Mouse (Mus musculus) midbrain, embryonic 11.5 days (tissue): ENCODE results near the gene Dclk3. TPM values are rescaled to one million over a fixed set of nuclear protein-coding genes. Genes with fewer than 3 reads are reported as not detected.

Experiments
- ATAC-seq: fragments of 200-750 bp; cut with Nextera tagmentation; 2 replicates; pipeline ENCODE4 v1.8.0; 2017; ENCODE audit warnings: moderate TSS enrichment, moderate library complexity; ENCODE audit not compliant: low FRiP score
- DNase-seq: peaks from one replicate; pipeline ENCODE4 v3.0.0; 2015; ENCODE audit warnings: low spot score; ENCODE audit errors: missing footprints
- H3K27ac ChIP-seq: fragments of 300-500 bp; sonication (generic); 2 replicates; pipeline ENCODE4 v1.5.1; 2014; ENCODE audit warnings: low read depth, low read length
- H3K27me3 ChIP-seq: fragments of 300-500 bp; sonication (generic); 2 replicates; pipeline ENCODE4 v1.6.1; 2014; ENCODE audit warnings: mild to moderate bottlenecking, low read length, moderate library complexity, mixed read lengths; ENCODE audit not compliant: control insufficient read depth, insufficient read depth
- H3K36me3 ChIP-seq: fragments of 300-500 bp; sonication (generic); 2 replicates; pipeline ENCODE4 v1.6.1; 2014; ENCODE audit warnings: mild to moderate bottlenecking, low read length, moderate library complexity, mixed read lengths; ENCODE audit not compliant: control insufficient read depth, insufficient read depth
- H3K4me1 ChIP-seq: fragments of 300-500 bp; sonication (generic); 2 replicates; pipeline ENCODE4 v1.6.1; 2014; ENCODE audit warnings: low read length; ENCODE audit not compliant: control insufficient read depth, insufficient read depth
- H3K4me2 ChIP-seq: fragments of 300-500 bp; sonication (generic); 2 replicates; pipeline ENCODE4 v1.6.1; 2014; ENCODE audit warnings: mild to moderate bottlenecking, moderate library complexity
- H3K4me3 ChIP-seq: fragments of 300-500 bp; sonication (generic); 2 replicates; pipeline ENCODE4 v1.5.1; 2014; ENCODE audit warnings: low read depth, low read length
- H3K9ac ChIP-seq: fragments of 300-500 bp; sonication (generic); 2 replicates; pipeline ENCODE4 v1.6.1; 2014; ENCODE audit warnings: low read length
- H3K9me3 ChIP-seq: fragments of 300-500 bp; sonication (generic); 2 replicates; pipeline ENCODE4 v1.6.1; 2016; ENCODE audit warnings: low read length; ENCODE audit not compliant: control insufficient read depth
- WGBS: fragments of 180-500 bp; shearing (Covaris S2); extraction: QIAGEN DNeasy Blood & Tissue Kit; methylation state at CpG from one replicate; pipeline ENCODE4 v1.1.7; 2014; 5-methylcytosine and 5-hydroxymethylcytosine counted together
- polyA plus RNA-seq: library from polyadenylated mRNA; unstranded; fragments of >200 nt; fragmentation: Nextera tagmentation; extraction: Ambion mirVana; gene quantifications from 2 replicates; pipeline ENCODE4 v1.2.1, GENCODE M21; 2014

The Dclk3 gene
- polyA plus RNA-seq, 1 experiment from 2014 or later = 0.18 TPM

GRCm38 (mm10) chr9:111523111-111523510, 84.2 kb downstream of the Dclk3 start:
- Histone ChIP-seq H3K4me3 (no peak overlapping the region), H3K27ac (no peak overlapping the region), H3K9ac (no peak overlapping the region), H3K9me3 (no peaks in the 10 kb centered on the region), H3K36me3 (no peaks in the 10 kb centered on the region), H3K27me3 (no peaks in the 10 kb centered on the region), H3K4me1 (no peaks in the 10 kb centered on the region), H3K4me2 (no peak overlapping the region)
- ATAC-seq = no peak
- 92% methylated on average over 11 of the region's 11 CpGs for WGBS
- no peak for DNase-seq

- Histone ChIP-seq H3K4me3 (no peak overlapping the region), H3K36me3 (no peaks in the 10 kb centered on the region), H3K9me3 (no peaks in the 10 kb centered on the region), H3K9ac (no peak overlapping the region), H3K4me2 (no peak overlapping the region), H3K4me1 (no peaks in the 10 kb centered on the region), H3K27ac (no peak overlapping the region), H3K27me3 (no peaks in the 10 kb centered on the region)
- ATAC-seq (no peak), DNase-seq (no peak)
- WGBS = 87% methylated on average over 3 of the region's 3 CpGs
Observed at GRCm38 (mm10) chr9:111523871-111524270, 85.0 kb downstream of the Dclk3 start.

GRCm38 (mm10) chr9:111534744-111535423, 96.0 kb downstream of the Dclk3 start:
- 83% methylated on average over 7 of the region's 7 CpGs for WGBS
- H3K27ac ChIP-seq = no peak overlapping the region
- H3K9ac ChIP-seq = no peak overlapping the region
- H3K4me3 ChIP-seq = no peak overlapping the region
- H3K36me3 ChIP-seq = no peaks in the 10 kb centered on the region
- H3K4me2 ChIP-seq = no peak overlapping the region
- H3K9me3 ChIP-seq = no peaks in the 10 kb centered on the region
- no peaks in the 10 kb centered on the region for H3K4me1 ChIP-seq
- ATAC-seq (no peak), DNase-seq (no peak)
- H3K27me3 ChIP-seq = no peaks in the 10 kb centered on the region

GRCm38 (mm10) chr9:111535445-111536064, 96.7 kb downstream of the Dclk3 start:
- Histone ChIP-seq H3K4me2 (no peak overlapping the region), H3K9me3 (no peaks in the 10 kb centered on the region), H3K36me3 (no peaks in the 10 kb centered on the region), H3K27me3 (no peaks in the 10 kb centered on the region), H3K4me1 (no peaks in the 10 kb centered on the region), H3K27ac (no peak overlapping the region), H3K9ac (no peak overlapping the region), H3K4me3 (no peak overlapping the region)
- DNase-seq = no peak
- 83% methylated on average over 8 of the region's 8 CpGs for WGBS
- ATAC-seq = no peak

Other genes starting within 250 kb of the Dclk3 start
- gene Mlh1, start 167.3 kb upstream of the Dclk3 start, polyA plus RNA-seq = 53.3 and 55.4 TPM in 2 replicates
- 42.3 and 50.4 TPM in 2 replicates for gene Epm2aip1, start 167.2 kb upstream of the Dclk3 start, polyA plus RNA-seq
- gene Trank1, start 127.3 kb upstream of the Dclk3 start, polyA plus RNA-seq = 0.26 and 0.37 TPM in 2 replicates